Mouse (Mus musculus) liver, embryonic 18 days (tissue): ENCODE results near the gene Olfr1018. TPM values are rescaled to one million over a fixed set of nuclear protein-coding genes. Genes with fewer than 3 reads are reported as not detected.

ENCODE experiments used
- polyA plus RNA-seq: library from polyadenylated mRNA; depleted of rRNA; stranded (reverse); fragments of >200 nt; gene quantifications from 2 replicates; pipeline ENCODE4 v1.2.3, GENCODE M21; 2012; rRNA removed

Olfr1018 gene
- not detected in 2 replicates for polyA plus RNA-seq

DNA sequence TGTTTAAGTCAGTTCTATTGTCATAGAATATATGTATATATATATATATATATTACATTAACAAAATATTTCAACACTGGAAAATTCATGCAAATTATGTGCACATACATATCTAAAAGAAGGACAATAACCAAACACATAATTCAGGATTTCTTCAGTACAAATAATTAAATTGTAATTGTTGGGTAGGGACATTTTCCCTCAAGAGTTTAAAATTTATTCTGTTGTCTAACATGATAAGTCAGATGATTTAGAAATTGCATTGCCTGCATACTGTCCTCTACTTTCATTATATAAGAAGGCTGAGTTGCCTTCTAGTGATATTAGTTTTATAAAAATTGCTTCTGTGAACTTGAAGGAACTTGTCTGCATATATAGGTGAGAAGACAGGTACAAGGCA lies at the start of gene Olfr1018:
Olfr1018 (plus strand) TSS at position 301 of the 400 bp plus-strand sequence.

DNA sequence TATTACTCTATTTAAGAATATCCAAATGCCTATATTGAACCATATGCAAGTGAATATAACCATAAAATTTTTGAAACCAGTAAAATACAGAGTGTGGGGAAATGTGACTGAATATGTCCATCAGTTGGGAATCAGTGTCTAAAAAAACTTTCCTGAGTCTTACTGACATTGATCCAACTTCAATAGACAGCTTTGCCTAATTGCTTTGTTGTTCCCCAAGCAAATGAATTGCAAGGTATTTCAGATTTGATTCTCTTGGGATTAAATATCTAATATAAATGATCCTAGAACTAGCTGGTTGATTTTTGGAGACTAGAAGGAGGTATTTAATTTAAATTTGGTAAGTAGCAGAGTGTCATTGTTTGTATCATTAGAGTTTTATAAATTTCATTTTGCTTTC lies 45.9 kb upstream of the Olfr1018 start, which contains the start of gene Olfr1014:
Olfr1014 (plus strand) TSS at position 301 of the 400 bp plus-strand sequence.

DNA sequence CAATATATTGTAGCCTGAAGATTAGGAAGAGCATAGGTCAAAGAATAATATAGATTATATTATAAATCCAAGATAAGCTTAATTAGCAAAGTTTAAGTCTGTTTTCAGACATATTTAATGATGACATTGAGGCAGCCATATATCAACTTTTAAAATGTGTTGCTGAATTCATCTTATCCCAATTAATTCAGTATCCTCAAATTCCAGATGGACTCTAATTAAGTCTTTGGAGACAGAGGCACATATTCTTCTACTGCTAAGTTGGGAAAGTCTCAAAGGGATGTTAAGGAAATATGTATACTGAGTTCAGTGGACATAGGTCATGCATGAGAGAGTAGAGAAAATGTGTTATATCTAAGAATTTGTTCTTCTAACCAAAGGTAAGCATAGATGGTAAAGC lies 36.6 kb upstream of the Olfr1018 start, which contains the start of gene Olfr1015:
Olfr1015 (plus strand) TSS at position 301 of the 400 bp plus-strand sequence.

DNA sequence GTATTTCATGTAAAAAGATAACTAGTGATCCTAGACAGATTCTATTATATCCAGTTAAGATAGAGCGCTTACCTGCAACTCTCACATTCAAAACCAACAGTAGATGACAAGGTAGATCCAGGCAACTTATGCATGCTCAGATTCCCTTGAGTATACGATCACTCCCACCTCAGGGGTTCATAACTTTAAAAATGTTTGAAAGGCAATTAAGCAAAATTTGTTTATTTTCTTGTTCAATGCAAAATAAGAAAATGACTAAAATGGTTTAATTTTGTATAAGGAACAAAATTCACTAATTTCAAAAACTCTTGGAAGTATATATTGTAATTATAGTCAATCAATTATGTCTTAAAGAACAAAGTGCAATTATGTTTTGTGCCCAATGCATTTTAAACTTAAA lies 15.8 kb upstream of the Olfr1018 start, which contains the start of gene Olfr1016:
Olfr1016 (minus strand) TSS at position 101 of the 400 bp plus-strand sequence.

GRCm38 (mm10) chr2:85845383-85845782 lies 27.1 kb downstream of the Olfr1018 start, which contains the start of gene Olfr1019:
Gene Olfr1019, minus strand, starts transcription at chr2:85845483.

GRCm38 (mm10) chr2:85846730-85847129 lies 28.5 kb downstream of the Olfr1018 start, which contains the start of gene Olfr1020:
Gene Olfr1020, plus strand, starts transcription at chr2:85847030.

DNA sequence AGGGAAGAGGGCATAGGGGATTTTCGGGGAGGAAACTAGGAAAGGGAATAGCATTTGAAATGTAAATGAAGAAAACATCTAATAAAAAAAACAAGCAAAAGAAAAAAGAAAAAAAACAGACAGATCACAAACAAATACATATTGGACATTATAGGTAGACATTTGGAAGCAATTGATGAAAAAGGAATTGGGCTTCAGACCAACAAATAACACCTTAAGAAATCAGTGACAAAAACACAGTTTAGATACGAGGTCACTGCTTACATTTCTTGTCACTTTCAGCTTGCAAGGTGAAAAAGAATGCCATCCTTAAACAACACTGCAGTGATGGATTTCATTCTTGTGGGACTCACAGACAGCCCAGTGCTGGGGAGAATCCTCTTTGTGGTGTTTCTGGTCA lies 50.0 kb downstream of the Olfr1018 start, which contains the start of gene Olfr1022:
Olfr1022 (plus strand) TSS at position 301 of the 400 bp plus-strand sequence.

Other genes with a start within 250 kb of the Olfr1018 start
- gene Olfr996, start 239.3 kb upstream of the Olfr1018 start, polyA plus RNA-seq = not detected in 2 replicates
- gene Olfr998, start 229.5 kb upstream of the Olfr1018 start, polyA plus RNA-seq = not detected in 2 replicates
- gene Olfr1000, start 206.6 kb upstream of the Olfr1018 start, polyA plus RNA-seq = not detected in 2 replicates
- not detected in 2 replicates for gene Olfr1002, start 167.8 kb upstream of the Olfr1018 start, polyA plus RNA-seq
- gene Olfr154, start 154.0 kb upstream of the Olfr1018 start, polyA plus RNA-seq = not detected in 2 replicates
- gene Olfr1006, start 139.7 kb upstream of the Olfr1018 start, polyA plus RNA-seq = not detected in 2 replicates
- not detected in 2 replicates for gene Olfr1008, start 129.0 kb upstream of the Olfr1018 start, polyA plus RNA-seq
- not detected in 2 replicates for gene Olfr1009, start 103.1 kb upstream of the Olfr1018 start, polyA plus RNA-seq
- gene Olfr1012, start 55.7 kb upstream of the Olfr1018 start, polyA plus RNA-seq = not detected in 2 replicates
- gene Olfr1013, start 51.4 kb upstream of the Olfr1018 start, polyA plus RNA-seq = not detected in 2 replicates
- not detected in 2 replicates for gene Olfr1014, start 45.8 kb upstream of the Olfr1018 start, polyA plus RNA-seq
- not detected in 2 replicates for gene Olfr1015, start 36.5 kb upstream of the Olfr1018 start, polyA plus RNA-seq
- not detected in 2 replicates for gene Olfr1016, start 15.9 kb upstream of the Olfr1018 start, polyA plus RNA-seq
- not detected in 2 replicates for gene Olfr1019, start 27.0 kb downstream of the Olfr1018 start, polyA plus RNA-seq
- not detected in 2 replicates for gene Olfr1020, start 28.6 kb downstream of the Olfr1018 start, polyA plus RNA-seq
- gene Olfr1022, start 50.1 kb downstream of the Olfr1018 start, polyA plus RNA-seq = not detected in 2 replicates
- gene Olfr1023, start 67.2 kb downstream of the Olfr1018 start, polyA plus RNA-seq = not detected in 2 replicates
- gene Olfr1024, start 86.6 kb downstream of the Olfr1018 start, polyA plus RNA-seq = not detected in 2 replicates
- not detected in 2 replicates for gene Olfr1025-ps1, start 96.7 kb downstream of the Olfr1018 start, polyA plus RNA-seq
- not detected in 2 replicates for gene Olfr1026, start 103.1 kb downstream of the Olfr1018 start, polyA plus RNA-seq
- not detected in 2 replicates for gene Olfr1028, start 132.0 kb downstream of the Olfr1018 start, polyA plus RNA-seq
- not detected in 2 replicates for gene Olfr1029, start 155.4 kb downstream of the Olfr1018 start, polyA plus RNA-seq
- gene Olfr1030, start 160.8 kb downstream of the Olfr1018 start, polyA plus RNA-seq = not detected in 2 replicates
- not detected in 2 replicates for gene Olfr1031, start 171.8 kb downstream of the Olfr1018 start, polyA plus RNA-seq
- gene Olfr1032, start 187.1 kb downstream of the Olfr1018 start, polyA plus RNA-seq = not detected in 2 replicates
- 3.3 and 3.4 TPM in 2 replicates for gene Olfr1033, start 202.2 kb downstream of the Olfr1018 start, polyA plus RNA-seq
- 0.94 and 1.0 TPM in 2 replicates for gene Olfr1034, start 227.4 kb downstream of the Olfr1018 start, polyA plus RNA-seq